Mouse (Mus musculus): ENCODE measurements at regions not wholly inside any gene's neighbourhood (a gene's known extent, or its start where the extent isn't known, plus 50 kb on each side); places are given as distances from the start of the nearest gene placed in this dataset.

DNA sequence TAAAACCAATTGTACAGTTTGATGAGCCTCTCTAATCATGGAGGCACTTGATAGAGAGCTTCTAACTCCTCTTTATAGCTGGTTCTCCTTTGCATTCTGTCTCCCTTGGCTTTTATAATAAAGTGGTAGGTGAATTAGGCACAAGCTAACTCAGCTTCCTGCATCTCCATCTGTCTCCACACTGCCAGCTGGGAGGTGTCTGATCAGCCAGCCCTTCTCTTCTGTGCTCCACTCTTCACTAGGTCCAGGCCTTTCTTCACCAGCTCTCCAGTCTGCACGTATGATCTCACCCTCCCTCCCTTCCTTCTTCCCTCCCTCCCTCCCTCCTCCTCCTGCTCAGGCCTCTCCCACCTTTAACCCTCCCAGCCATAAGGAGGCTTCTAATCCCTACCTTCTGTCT lies 136.2 kb downstream of the Rchy1 start:
- no peak for DNase-seq (ENCODE audit: low spot score)

DNA sequence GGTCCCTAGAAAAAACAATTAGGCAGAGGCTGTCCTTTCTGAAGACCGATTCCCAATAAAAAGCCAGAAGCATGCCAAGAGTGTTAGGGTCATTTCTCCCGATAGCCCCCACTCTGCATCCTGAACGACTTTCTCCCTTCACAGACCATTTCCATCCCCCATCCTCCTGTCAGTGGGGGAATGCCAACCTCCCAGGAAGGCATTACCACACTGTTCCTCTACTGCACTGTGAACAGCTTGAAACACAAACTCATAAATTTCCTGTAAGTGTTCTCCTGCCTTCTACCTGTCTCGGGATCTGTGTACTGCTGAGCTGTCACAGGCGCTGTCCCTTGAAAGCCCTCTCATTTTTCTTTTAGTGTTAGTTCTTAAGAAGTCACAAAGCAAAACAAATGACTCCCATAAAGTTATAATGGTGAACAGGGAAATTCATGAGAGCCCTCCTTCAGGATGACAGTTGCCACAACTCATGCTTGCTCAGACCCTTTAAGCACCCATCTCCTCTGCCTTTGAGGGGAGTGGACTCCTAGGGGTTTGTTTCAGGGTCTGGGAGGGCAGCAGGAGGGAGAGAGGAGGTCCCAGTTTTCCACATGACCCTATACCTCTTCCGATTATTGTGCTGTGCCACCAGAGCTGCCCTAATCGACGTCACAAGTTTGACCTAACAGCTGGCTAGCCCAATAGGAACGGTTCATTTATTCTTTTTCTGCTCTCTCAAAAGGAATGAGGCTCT lies 139.9 kb downstream of the Rchy1 start:
- no peak for DNase-seq (ENCODE audit: low spot score)

DNA sequence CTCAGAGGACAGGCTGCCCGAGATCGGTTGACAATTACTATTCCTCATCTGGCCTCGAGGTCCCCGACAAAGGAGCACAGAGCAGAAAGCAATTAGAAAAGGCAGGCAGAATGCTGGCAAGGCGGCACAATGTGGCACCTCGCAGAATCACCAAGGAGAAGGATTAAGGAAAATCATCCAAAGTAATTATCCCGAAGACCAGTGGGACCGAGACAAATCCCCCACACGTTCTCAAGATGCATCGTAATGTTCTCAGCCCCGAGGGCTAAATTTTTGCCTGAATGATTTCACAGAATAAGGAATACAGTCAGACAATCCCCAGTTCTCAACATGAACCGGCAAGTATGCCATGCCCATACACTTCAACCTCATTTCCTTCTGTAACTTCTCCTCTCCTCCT lies 144.1 kb downstream of the Rchy1 start:
- DNase-seq (ENCODE audit: low spot score): no peak

DNA sequence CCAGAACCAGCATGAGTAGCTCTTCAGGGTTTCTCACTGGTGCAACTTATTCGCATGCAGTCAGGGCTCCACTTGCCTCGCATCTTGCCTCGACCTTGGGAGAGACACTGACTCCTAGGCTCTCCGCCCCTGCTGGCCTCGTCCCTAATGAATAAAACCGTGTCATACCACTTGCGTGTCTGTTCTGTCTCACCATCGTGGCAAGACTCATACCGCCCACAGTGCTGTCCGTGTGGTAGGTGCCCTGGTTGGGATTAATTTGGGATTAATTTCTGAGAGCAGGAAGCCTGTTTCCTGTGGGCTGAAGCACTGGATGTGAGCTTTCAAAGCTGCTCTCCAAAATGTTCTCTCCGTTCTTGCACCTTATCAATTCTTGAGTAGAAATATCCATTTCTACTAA lies 144.7 kb downstream of the Rchy1 start:
- no peak for DNase-seq (ENCODE audit: low spot score)

DNA sequence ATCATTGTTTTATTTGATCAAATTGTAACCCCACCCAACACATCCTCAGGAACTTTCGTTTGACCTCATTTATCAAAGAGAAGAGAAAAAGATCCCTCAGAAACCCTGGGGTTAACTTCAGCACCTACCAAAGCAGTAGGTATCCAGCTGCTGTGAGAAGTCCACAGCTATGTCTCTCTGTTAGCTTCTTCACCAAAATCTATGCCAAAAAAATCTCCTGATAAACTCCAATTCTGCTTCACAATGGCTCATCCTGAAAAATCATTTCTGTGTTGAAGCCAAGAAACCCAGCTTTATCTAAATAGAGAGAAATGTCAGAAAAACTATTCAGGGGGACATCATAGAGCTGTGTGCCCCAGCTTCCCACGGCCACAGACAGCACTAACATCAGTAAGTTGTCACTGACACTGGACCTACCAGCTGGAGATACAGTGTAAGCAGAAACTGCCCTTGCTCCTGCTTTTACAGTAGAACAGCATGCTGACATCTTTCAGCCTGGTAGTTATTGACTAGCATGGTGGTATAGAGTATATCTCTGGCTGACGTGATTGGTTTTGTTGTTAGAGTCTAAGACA lies 146.4 kb downstream of the Rchy1 start:
- no peak for DNase-seq (ENCODE audit: low spot score)

DNA sequence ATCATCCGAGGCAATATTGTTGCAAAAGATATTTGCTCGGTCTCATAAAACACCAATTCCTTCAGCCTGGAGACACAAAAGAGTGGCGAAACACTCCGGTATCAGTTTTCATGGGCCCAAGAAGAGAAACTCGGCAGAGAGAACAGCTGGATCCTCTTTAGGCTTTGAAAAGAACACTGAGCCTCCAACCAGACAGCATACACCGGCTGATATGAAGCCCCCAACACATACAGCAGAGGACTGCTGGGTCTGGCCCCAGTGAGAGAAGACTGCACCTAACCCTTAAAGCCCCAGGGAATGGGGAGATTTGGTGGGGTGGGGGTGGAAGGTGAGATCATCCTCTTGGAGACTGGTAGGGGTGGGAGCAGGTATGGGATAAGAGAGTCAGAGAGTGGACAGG lies 147.9 kb downstream of the Rchy1 start:
- no peak for DNase-seq (ENCODE audit: low spot score)

- DNase-seq (ENCODE audit: low spot score): no peak
Measured at GRCm38 (mm10) chr5:91814417-91814762, 148.5 kb downstream of the Rchy1 start.

DNA sequence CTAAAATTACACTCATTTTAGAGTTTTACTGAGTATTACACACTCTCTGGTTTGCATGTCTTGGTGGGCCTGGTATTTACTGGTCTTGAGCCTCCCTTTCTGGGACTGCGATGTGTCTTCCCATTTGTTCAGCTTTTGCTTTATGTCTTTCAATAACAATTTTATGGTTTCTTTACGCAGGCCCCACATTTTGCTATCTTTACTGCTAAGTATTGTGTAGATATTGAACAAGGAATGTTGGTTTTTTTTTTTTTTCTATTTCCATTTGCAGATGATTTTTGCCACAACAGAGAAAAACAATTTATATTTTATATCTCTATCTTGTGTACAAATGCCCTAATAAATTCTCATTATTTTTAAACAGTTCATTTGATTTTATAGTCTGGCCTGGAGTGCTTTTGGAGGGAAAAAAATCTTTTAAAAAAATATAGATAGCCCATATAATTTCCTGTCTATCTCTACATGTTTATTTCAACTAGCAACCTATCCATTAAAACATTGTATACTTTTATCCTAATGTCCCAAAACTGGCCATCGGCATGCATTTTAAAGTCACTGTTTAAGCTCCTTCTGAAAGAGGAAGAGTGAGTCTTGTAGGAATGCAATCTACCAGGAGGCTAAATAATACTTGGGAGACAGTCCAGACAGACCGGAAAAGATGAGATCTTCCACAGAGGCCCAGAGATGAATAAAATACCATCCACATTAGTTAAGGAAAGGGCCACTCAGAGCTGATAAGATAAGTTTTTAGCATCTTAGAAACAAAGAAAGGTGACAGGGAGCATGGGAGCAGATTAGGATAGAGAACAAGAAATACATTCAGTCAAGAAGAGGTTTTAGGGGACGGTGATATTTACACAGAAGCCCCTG lies 149.1 kb downstream of the Rchy1 start:
- no peak for DNase-seq (ENCODE audit: low spot score)

DNA sequence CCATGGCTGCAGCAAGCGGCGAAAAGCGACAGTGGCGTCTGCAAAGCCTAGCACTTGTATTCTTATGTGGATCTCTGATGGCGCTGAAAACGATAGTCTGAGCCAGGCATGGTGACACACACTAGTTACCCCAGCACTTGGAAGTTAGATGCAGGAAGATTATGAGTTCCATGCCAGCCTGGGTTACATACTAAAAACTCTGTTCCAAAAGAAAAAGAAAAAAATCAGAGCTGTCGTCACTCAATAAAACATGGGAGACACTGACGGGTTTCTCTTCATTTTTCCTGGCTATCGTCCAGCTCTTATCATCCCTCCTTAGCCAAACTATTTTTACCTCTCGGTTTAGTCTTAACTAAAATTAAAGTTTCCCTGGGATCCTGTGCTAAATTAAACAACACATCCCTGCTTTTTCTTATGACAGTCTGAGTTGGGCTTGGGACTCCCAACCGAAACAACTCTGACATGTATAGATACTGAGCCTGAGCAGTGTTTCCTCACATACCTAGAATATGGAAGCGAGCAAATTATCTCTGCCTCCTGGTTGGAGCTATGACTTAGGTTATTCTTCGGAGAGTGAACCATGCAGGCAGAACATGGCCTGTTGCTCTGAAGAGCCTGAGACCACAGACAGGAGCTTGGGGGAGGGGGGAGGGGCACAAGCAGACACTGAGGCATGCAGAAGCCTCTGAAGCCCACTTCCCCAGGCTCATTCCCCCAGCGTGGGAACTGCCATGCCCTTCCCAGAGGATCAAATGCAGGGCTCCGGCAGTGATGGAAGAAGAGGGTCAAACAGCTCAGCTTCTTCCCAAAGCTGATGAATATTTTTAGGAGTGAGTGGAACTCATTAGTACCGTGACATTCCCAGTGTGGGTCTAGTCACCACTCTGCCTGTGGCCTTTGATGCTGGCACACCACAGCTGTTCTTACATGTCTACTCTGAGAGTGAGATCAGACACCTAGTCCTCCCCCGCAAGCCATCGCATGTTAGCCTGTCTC lies 155.5 kb downstream of the Rchy1 start:
- no peak for DNase-seq (ENCODE audit: low spot score)

- no peak for DNase-seq (ENCODE audit: low spot score)
Measured at GRCm38 (mm10) chr5:91801297-91801980, 161.4 kb downstream of the Rchy1 start.

DNA sequence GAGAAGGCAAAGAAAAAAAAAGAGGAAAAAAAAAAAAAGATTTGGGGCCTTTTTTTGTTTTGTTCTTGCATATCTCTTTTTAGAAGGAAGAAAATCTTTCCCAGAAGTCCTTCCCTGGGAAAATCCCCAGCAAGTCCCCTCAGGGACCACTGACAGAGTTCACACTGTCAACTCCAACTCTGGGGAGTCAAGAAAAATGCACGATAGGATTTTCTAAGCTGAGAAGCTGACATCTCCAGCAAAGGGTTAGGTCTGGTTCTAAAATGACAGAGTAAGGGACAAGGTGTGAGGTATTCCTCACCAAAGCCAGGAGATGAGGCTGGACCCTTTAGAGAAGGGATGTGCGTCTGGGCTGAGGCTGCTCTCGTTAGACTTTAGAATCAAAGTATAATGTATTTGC lies 165.5 kb downstream of the Rchy1 start:
- DNase-seq (ENCODE audit: low spot score): no peak

- DNase-seq (ENCODE audit: low spot score): no peak
Measured at GRCm38 (mm10) chr5:91792732-91793131, 170.1 kb downstream of the Rchy1 start.

GRCm38 (mm10) chr5:91790412-91790811 lies 172.5 kb downstream of the Rchy1 start:
- no peak for DNase-seq (ENCODE audit: low spot score)

DNA sequence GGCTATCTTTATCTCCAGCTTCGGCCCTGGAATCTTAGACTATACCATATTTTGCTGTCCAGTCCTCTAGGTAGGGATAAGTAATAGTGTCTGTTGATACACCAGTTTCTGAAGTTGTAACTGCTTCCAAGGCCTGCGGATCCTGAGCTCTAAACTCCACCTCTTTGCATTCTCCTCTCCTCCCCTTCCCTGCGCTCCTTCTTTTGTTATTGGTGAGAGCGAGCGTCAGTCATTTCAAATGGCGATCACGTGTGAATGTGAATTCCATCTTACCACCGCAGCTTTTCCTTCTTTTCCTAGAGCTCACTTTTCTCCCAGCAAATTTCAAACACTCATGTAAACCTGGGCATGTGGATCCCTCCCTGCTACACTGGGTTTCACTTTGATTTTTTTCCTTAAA lies 178.9 kb downstream of the Rchy1 start:
- DNase-seq (ENCODE audit: low spot score): no peak

- no peak for DNase-seq (ENCODE audit: low spot score)
Measured at GRCm38 (mm10) chr5:91776971-91777370, 185.9 kb downstream of the Rchy1 start.

DNA sequence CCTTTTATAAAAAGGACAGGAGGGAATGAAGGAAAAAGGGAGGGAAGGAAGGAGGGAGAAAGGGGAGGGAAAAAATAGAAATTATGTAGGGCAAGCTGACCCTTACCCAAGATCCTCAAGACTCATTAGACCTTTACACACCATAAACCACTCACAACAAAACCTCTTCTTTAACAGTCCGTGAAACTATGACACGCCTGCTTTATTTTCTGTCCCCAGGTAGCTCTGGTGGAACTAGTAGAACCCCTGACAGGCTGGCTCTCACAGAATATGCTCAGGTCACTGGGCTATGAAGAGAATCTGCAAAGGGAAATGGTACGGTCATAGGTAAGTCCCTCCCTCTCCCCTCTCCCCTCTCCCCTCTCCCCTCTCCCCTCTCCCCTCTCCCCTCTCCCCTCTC lies 188.8 kb downstream of the Rchy1 start:
- no peak for DNase-seq (ENCODE audit: low spot score)

DNA sequence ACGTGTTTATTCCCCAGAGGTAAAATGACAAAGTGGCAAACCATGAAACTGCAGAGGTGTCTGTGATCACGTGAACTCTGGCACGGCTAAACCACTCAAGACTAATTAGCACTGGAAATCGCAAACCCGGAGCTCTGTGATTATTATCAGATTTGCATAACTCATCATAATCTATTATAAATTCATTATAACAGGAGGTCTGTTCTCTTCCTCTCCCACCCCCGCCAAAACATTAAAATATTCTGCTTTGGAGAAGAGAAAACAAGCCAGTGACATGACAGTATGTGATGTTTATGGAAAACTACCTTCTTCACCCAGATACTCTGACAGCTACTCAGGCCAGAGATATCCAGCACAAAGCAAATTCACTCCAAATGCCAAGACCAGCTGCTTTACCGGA lies 195.0 kb downstream of the Rchy1 start:
- DNase-seq (ENCODE audit: low spot score): no peak

DNA sequence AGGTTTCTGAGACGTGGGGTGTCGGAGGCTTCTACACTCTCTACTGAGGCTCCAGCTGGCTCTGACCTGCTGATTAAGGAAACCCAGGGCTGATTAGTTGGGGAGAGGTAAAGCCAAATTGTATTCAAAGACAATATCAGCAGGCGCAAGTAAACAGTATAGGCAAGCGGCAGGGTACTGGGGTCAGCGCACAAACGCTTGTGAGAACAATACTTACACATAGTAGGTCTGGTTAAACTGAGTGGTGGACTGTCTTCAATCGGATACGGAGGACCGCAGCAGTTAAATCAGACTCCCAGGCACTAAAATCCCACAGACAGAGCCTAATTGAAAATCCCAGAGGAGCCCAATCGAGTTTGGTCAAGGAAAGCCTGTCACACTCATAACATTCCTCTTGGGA lies 195.8 kb downstream of the Rchy1 start:
- DNase-seq (ENCODE audit: low spot score): no peak

DNA sequence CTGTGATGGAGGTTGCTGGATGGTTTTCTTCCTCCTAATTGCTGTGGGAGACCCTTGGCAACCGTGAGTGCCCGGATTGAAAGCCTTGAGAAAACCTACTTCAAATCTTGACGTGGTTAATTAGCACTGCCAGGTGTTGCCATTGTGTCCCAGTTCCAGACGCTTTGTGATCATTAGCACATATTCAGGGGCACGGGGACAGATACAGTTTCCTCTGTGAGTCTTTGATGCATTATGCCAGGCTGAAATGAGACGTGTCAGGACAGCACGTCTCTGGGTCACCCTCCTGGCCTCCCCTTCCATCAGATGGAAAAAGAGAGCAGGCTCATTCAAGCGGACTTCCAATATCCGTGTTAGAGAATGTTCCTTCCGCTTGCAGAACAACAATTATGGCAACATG lies 198.2 kb downstream of the Rchy1 start:
- no peak for DNase-seq (ENCODE audit: low spot score)

GRCm38 (mm10) chr5:91762589-91762988 lies 200.3 kb downstream of the Rchy1 start:
- no peak for DNase-seq (ENCODE audit: low spot score)

DNA sequence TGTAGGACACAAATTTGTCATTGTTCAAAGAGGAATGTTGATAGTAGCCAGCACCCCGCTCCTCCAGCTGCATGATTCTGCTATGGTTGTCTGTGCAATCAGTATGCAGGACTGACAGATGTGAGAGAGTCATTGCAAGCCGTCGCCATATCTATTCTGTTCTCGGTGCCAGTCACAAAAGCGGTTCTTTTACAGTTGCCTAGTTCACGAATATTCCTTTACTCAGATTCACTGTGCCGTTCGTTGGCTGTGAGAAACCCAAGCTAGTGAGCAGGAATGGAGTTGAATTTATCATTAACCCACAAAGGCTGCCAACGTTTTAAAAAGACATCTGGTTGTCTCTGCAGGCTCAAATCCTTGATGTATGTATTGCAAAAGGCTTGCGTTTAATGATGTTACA lies 206.9 kb downstream of the Rchy1 start:
- DNase-seq (ENCODE audit: low spot score): no peak

Measured in urinary bladder, postnatal 25 days (tissue).